Mouse (Mus musculus) liver, postnatal 0 days (tissue): ENCODE measurements at regions not wholly inside any gene's neighbourhood (a gene's known extent, or its start where the extent isn't known, plus 50 kb on each side); places are given as distances from the start of the nearest gene placed in this dataset.

Source experiments
- CTCF ChIP-seq: sonication (generic); IDR thresholded peaks from 2 replicates; pipeline ENCODE4 v1.5.1; 2016; ENCODE audit warnings: antibody characterized with exemption, low read depth
- EP300 ChIP-seq: IDR thresholded peaks from 2 replicates; pipeline ENCODE4 v1.6.1; 2016; ENCODE audit warnings: antibody characterized with exemption, low read depth, mild to moderate bottlenecking

- TF ChIP-seq CTCF (no peak), EP300 (no peak)
These were observed 526.4 kb upstream of the Klhl1 start for GRCm38 (mm10) chr14:97045321-97045720.
